Mouse (Mus musculus) bone marrow, adult 2 months (tissue): ENCODE measurements around the gene Gm10643.

Source experiments
- CTCF ChIP-seq: fragments of 200-500 bp; IDR thresholded peaks from 2 replicates; pipeline ENCODE4 v1.5.1; 2011; ENCODE audit warnings: low read length, control low read depth; ENCODE audit not compliant: control insufficient read depth, insufficient read depth
- POLR2A ChIP-seq: fragments of 200-500 bp; IDR thresholded peaks from 2 replicates; pipeline ENCODE4 v1.6.1; 2011; ENCODE audit warnings: low read depth, mild to moderate bottlenecking, control low read depth, low read length, borderline replicate concordance; ENCODE audit not compliant: control insufficient read depth

DNA sequence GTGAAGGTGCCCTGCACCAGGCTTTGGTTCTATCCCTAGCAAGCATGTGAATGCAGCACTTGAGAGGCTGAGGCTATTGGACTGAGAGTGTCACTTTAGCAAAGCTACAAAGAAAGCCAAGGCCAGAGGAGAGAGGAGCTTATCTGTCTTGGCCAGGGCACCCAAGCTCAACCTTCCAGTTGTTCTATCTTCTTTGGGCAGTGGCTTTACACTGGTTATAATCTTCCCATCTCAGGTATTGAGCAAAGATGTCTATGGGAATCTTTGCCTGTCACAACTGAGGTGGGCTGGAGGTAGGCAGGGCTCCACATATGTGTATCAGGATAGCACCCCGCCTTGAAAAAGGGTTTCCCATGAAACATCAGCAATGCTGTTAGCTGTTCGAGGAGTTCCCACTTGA lies 4.7 kb downstream of the Gm10643 start:
- TF ChIP-seq CTCF = no peak
- TF ChIP-seq POLR2A = no peak
